Mouse (Mus musculus): ENCODE measurements around the gene Gas7. TPM values are rescaled to one million over a fixed set of nuclear protein-coding genes. Genes with fewer than 3 reads are reported as not detected.

Gas7 gene
- total and polyA plus RNA-seq, 3 experiments: 0.44 TPM; not detected in 2

DNA sequence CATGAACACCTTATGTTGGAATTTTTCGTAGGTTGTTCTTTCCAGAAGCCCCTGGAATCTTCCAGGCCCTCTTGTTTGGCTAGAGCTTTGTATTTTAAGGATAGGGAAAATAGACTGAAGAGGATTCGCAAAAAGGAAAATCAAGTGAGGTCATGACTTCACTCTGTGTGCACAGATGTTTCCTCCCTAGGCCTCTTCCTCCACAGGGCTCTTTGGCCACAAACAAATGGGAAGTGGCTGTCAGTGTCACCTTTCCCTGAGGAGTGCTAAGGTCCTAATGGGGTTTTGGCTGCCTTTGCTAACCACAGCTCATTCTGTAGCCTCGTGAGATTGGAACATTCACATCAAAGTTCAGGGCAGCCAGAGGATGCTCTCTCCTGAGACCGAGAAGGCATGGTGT lies 122.8 kb downstream of the Gas7 start:
- H3K4me3 ChIP-seq (ENCODE audit: low read depth, low read length): no peak overlapping the region
- DNase-seq (ENCODE audit: low spot score): no peak
- H3K9me3 ChIP-seq (replicated peaks): peaks cover 77% of the 10 kb centered on the region
- H3K36me3 ChIP-seq (replicated peaks): no peaks in the 10 kb centered on the region
- TF ChIP-seq TAL1 (conservative IDR thresholded peaks at IDR 0.05; ENCODE audit: low read depth, low read length): no peak
- no peak for TF ChIP-seq CTCF (IDR thresholded peaks at IDR 0.05; ENCODE audit: low read depth, low read length)
- TF ChIP-seq GATA1 (IDR thresholded peaks at IDR 0.05; ENCODE audit: borderline replicate concordance, low read length): no peak
- TF ChIP-seq POLR2AphosphoS5 (IDR thresholded peaks at IDR 0.05; ENCODE audit: insufficient replicate concordance, low read depth, low read length): no peak
- H3K4me1 ChIP-seq (ENCODE audit: insufficient read depth, low read depth, low read length): no peaks in the 10 kb centered on the region
- ATAC-seq (ENCODE audit: extremely low read depth, insufficient number of reproducible peaks, low FRiP score, poor library complexity, severe bottlenecking): no peak
- no peaks in the 10 kb centered on the region for H3K27me3 ChIP-seq (ENCODE audit: insufficient read depth, low read length)

DNA sequence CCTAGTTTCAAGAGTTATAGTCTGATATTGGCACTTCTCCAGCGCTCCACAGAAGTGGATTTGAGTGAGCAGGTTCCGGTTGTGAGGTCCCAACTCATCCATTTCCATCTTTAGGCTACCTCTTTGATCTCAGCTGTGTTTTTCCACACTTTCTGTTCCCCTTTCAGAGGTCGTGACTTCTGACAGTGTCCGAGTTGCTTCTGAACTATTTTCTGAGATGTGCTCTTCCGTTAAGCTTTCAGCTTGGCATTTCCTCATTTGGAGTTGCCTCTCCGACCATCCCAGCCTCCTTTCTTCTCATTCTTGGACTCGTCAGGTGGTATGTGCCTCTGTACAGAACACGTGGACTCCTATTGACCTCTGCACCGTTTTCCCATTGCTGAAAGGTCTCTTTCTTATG lies 123.9 kb downstream of the Gas7 start:
- no peak for ATAC-seq (ENCODE audit: extremely low read depth, insufficient number of reproducible peaks, low FRiP score, poor library complexity, severe bottlenecking)

DNA sequence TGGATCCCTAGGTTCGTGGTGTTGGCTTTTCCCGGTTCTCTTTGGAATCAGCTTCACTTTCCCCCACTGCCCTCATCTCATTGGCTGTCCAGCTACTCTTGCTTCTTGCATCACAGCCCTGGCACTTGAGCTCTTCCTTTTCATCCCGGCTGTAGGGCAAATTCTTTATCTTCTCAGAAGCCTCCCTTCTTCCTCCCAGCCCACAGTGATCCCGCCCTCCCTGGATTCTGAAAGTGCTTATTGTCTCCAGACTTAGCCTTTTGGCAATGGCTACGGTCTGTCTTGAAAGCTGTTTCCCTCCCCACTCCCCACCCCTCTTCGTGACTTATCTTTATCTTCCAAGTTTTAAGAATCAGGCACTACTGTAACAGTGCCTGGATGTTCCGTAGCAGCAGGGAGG lies 126.3 kb downstream of the Gas7 start:
- Histone ChIP-seq H3K4me3 (ENCODE audit: low read depth, low read length) (no peak overlapping the region), H3K27me3 (ENCODE audit: insufficient read depth, low read length) (no peaks in the 10 kb centered on the region), H3K36me3 (replicated peaks) (no peaks in the 10 kb centered on the region), H3K9me3 (replicated peaks) (peaks cover 70% of the 10 kb centered on the region), H3K4me1 (ENCODE audit: insufficient read depth, low read depth, low read length) (no peaks in the 10 kb centered on the region)
- no peak for ATAC-seq (ENCODE audit: extremely low read depth, insufficient number of reproducible peaks, low FRiP score, poor library complexity, severe bottlenecking)
- TF ChIP-seq POLR2AphosphoS5 (IDR thresholded peaks at IDR 0.05; ENCODE audit: insufficient replicate concordance, low read depth, low read length): no peak
- TF ChIP-seq GATA1 (IDR thresholded peaks at IDR 0.05; ENCODE audit: borderline replicate concordance, low read length): no peak
- no peak for TF ChIP-seq CTCF (IDR thresholded peaks at IDR 0.05; ENCODE audit: low read depth, low read length)
- no peak for TF ChIP-seq TAL1 (conservative IDR thresholded peaks at IDR 0.05; ENCODE audit: low read depth, low read length)
- TF ChIP-seq GATA2 (IDR thresholded peaks at IDR 0.05; ENCODE audit: borderline replicate concordance, low read depth, low read length): no peak
- no peak for DNase-seq (ENCODE audit: low spot score)

More for the DNA sequence above, 123.9 kb downstream of the Gas7 start:
- Histone ChIP-seq H3K4me1 (ENCODE audit: insufficient read depth, low read depth, low read length) (no peaks in the 10 kb centered on the region), H3K36me3 (replicated peaks) (no peaks in the 10 kb centered on the region), H3K27me3 (ENCODE audit: insufficient read depth, low read length) (no peaks in the 10 kb centered on the region), H3K9me3 (replicated peaks) (peaks cover 77% of the 10 kb centered on the region), H3K4me3 (ENCODE audit: low read depth, low read length) (no peak overlapping the region)
- no peak for DNase-seq (ENCODE audit: low spot score)
- TF ChIP-seq GATA1 (IDR thresholded peaks at IDR 0.05; ENCODE audit: borderline replicate concordance, low read length) (no peak), CTCF (IDR thresholded peaks at IDR 0.05; ENCODE audit: low read depth, low read length) (no peak), GATA2 (IDR thresholded peaks at IDR 0.05; ENCODE audit: borderline replicate concordance, low read depth, low read length) (no peak), POLR2AphosphoS5 (IDR thresholded peaks at IDR 0.05; ENCODE audit: insufficient replicate concordance, low read depth, low read length) (no peak), TAL1 (conservative IDR thresholded peaks at IDR 0.05; ENCODE audit: low read depth, low read length) (no peak)

DNA sequence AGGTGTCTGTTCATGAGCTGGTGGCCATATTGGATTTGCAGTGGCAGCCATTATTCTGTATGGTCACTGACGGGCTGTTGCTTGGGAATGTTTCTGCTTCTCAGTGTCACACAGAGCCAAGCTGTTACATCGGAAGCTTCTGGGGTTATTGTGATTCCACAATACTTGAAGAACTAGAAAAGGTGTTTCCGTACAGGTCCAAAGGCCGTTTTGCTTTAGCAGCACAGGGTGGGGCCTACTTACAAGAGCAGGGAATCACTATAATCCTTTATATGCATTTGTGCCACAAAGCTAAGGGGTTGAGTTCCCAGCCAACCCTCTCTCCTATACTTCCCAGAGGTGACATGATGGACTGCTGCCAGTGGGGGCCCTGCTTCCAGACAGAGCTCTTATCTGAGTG lies 127.3 kb downstream of the Gas7 start:
- ATAC-seq (ENCODE audit: extremely low read depth, insufficient number of reproducible peaks, low FRiP score, poor library complexity, severe bottlenecking): no peak

DNA sequence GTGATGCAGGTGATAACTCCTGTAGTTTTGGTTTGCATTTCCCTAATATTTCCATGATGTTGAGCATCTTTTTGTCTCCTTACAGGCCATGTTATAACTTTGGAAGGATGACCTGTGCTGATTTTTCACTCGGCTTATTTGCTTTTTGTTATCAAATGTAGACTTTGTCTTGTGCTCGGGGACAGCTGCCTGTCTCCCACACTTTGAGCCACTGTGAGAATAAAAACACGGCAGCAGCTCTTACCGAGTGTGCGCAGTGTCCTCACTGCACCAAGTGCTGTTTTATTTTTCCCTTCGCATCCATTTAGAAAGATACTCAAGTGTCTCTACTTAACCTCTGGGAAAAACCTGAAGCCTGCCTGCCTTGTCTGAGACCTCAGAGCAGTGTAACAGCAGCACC lies 129.8 kb downstream of the Gas7 start:
- ATAC-seq (ENCODE audit: extremely low read depth, insufficient number of reproducible peaks, low FRiP score, poor library complexity, severe bottlenecking) (no peak), DNase-seq (ENCODE audit: low spot score) (no peak)
- H3K4me3 ChIP-seq (ENCODE audit: low read depth, low read length): no peak overlapping the region
- H3K36me3 ChIP-seq (replicated peaks): no peaks in the 10 kb centered on the region
- H3K4me1 ChIP-seq (ENCODE audit: insufficient read depth, low read depth, low read length): no peaks in the 10 kb centered on the region
- no peak for TF ChIP-seq CTCF (IDR thresholded peaks at IDR 0.05; ENCODE audit: low read depth, low read length)
- no peak for TF ChIP-seq GATA1 (IDR thresholded peaks at IDR 0.05; ENCODE audit: borderline replicate concordance, low read length)
- no peak for TF ChIP-seq POLR2AphosphoS5 (IDR thresholded peaks at IDR 0.05; ENCODE audit: insufficient replicate concordance, low read depth, low read length)
- TF ChIP-seq GATA2 (IDR thresholded peaks at IDR 0.05; ENCODE audit: borderline replicate concordance, low read depth, low read length): no peak
- TF ChIP-seq TAL1 (conservative IDR thresholded peaks at IDR 0.05; ENCODE audit: low read depth, low read length): no peak
- peaks cover 64% of the 10 kb centered on the region for H3K9me3 ChIP-seq (replicated peaks)
- H3K27me3 ChIP-seq (ENCODE audit: insufficient read depth, low read length): no peaks in the 10 kb centered on the region

More for the DNA sequence above, 127.3 kb downstream of the Gas7 start:
- H3K4me1 ChIP-seq (ENCODE audit: insufficient read depth, low read depth, low read length): no peaks in the 10 kb centered on the region
- no peaks in the 10 kb centered on the region for H3K36me3 ChIP-seq (replicated peaks)
- TF ChIP-seq TAL1 (conservative IDR thresholded peaks at IDR 0.05; ENCODE audit: low read depth, low read length) (no peak), CTCF (IDR thresholded peaks at IDR 0.05; ENCODE audit: low read depth, low read length) (no peak), GATA2 (IDR thresholded peaks at IDR 0.05; ENCODE audit: borderline replicate concordance, low read depth, low read length) (no peak), POLR2AphosphoS5 (IDR thresholded peaks at IDR 0.05; ENCODE audit: insufficient replicate concordance, low read depth, low read length) (no peak), GATA1 (IDR thresholded peaks at IDR 0.05; ENCODE audit: borderline replicate concordance, low read length) (no peak)
- H3K4me3 ChIP-seq (ENCODE audit: low read depth, low read length): no peak overlapping the region
- no peak for DNase-seq (ENCODE audit: low spot score)
- H3K27me3 ChIP-seq (ENCODE audit: insufficient read depth, low read length): no peaks in the 10 kb centered on the region
- peaks cover 69% of the 10 kb centered on the region for H3K9me3 ChIP-seq (replicated peaks)

DNA sequence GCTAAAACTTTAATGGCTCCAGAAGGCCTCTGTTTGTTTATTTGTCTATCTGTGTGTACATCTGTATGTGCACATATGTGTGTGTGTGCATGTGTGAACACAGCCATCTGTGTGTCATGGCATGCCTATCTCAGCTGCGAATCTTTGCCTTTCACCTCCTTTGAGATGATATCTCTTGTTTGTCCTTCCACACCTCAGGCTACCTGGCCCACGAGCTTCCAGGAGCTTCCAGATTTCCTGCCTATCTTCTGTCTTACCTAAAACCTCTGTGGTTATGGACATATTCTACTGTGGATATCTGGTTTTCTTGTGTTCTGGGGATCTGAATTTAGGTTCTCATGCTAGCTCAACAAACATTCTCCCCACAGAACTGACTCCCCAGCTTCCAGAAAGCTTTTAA lies 130.4 kb downstream of the Gas7 start:
- no peak for ATAC-seq (ENCODE audit: extremely low read depth, insufficient number of reproducible peaks, low FRiP score, poor library complexity, severe bottlenecking)
- H3K4me1 ChIP-seq (ENCODE audit: insufficient read depth, low read depth, low read length): no peaks in the 10 kb centered on the region
- TF ChIP-seq GATA1 (IDR thresholded peaks at IDR 0.05; ENCODE audit: borderline replicate concordance, low read length): no peak
- no peak for TF ChIP-seq POLR2AphosphoS5 (IDR thresholded peaks at IDR 0.05; ENCODE audit: insufficient replicate concordance, low read depth, low read length)
- TF ChIP-seq GATA2 (IDR thresholded peaks at IDR 0.05; ENCODE audit: borderline replicate concordance, low read depth, low read length): no peak
- no peak for TF ChIP-seq CTCF (IDR thresholded peaks at IDR 0.05; ENCODE audit: low read depth, low read length)
- no peak for TF ChIP-seq TAL1 (conservative IDR thresholded peaks at IDR 0.05; ENCODE audit: low read depth, low read length)
- H3K36me3 ChIP-seq (replicated peaks): no peaks in the 10 kb centered on the region
- H3K9me3 ChIP-seq (replicated peaks): peaks cover 59% of the 10 kb centered on the region
- no peak overlapping the region for H3K4me3 ChIP-seq (ENCODE audit: low read depth, low read length)
- DNase-seq (ENCODE audit: low spot score): no peak
- no peaks in the 10 kb centered on the region for H3K27me3 ChIP-seq (ENCODE audit: insufficient read depth, low read length)

All from G1E (cell line).